Mouse (Mus musculus): ENCODE measurements around the gene Vmn1r48. TPM values are rescaled to one million over a fixed set of nuclear protein-coding genes. Genes with fewer than 3 reads are reported as not detected.
"Not testable (repeated sequence)": the region's sequence is repeated elsewhere in the genome, so short reads cannot be mapped to it uniquely, and the experiment has no call there.

Vmn1r48 gene
- polyA plus RNA-seq (2014; fragmentation: Nextera tagmentation; extraction: Ambion mirVana): not detected in 2 replicates

GRCm38 (mm10) chr6:90036741-90037140 lies at the start of gene Vmn1r48:
Vmn1r48 (minus strand) TSS chr6:90036841.
- H3K4me1 ChIP-seq (ENCODE audit: control insufficient read depth, insufficient read depth, low read length); H3K9me3 ChIP-seq (ENCODE audit: control insufficient read depth, low read length); H3K9ac ChIP-seq (replicated peaks; ENCODE audit: low read length); H3K27ac ChIP-seq (replicated peaks; ENCODE audit: low read depth, low read length); H3K36me3 ChIP-seq (ENCODE audit: control insufficient read depth, insufficient read depth, low read length); H3K27me3 ChIP-seq (ENCODE audit: control insufficient read depth, insufficient read depth, low read length); H3K4me3 ChIP-seq (replicated peaks; ENCODE audit: low read depth, low read length); ATAC-seq (ENCODE audit: low FRiP score, low TSS enrichment); H3K4me2 ChIP-seq (ENCODE audit: low read length); DNase-seq: not testable (repeated sequence)
- WGBS: no CpG with 5 or more reads among the region's 2 CpGs

GRCm38 (mm10) chr6:90078406-90078805 lies 41.8 kb upstream of the Vmn1r48 start, which contains the start of gene Vmn1r49:
Vmn1r49 (minus strand) TSS chr6:90078506.
- H3K27ac ChIP-seq (replicated peaks; ENCODE audit: low read depth, low read length): no peak within 1 kb of the TSS
- 81% methylated on average over 4 of the region's 4 CpGs for WGBS
- no peaks in the 10 kb centered on the region for H3K27me3 ChIP-seq (ENCODE audit: control insufficient read depth, insufficient read depth, low read length)
- no peak for ATAC-seq (ENCODE audit: low FRiP score, low TSS enrichment)
- H3K4me2 ChIP-seq (ENCODE audit: low read length): no peak within 1 kb of the TSS
- H3K4me3 ChIP-seq (replicated peaks; ENCODE audit: low read depth, low read length): no peak within 1 kb of the TSS
- H3K4me1 ChIP-seq (ENCODE audit: control insufficient read depth, insufficient read depth, low read length): no peaks in the 10 kb centered on the region
- no peak within 1 kb of the TSS for H3K9ac ChIP-seq (replicated peaks; ENCODE audit: low read length)
- H3K36me3 ChIP-seq (ENCODE audit: control insufficient read depth, insufficient read depth, low read length): no peaks in the 10 kb centered on the region
- no peak for DNase-seq
- no peaks in the 10 kb centered on the region for H3K9me3 ChIP-seq (ENCODE audit: control insufficient read depth, low read length)

- not testable (repeated sequence) for H3K4me1 ChIP-seq (ENCODE audit: control insufficient read depth, insufficient read depth, low read length); ATAC-seq (ENCODE audit: low FRiP score, low TSS enrichment); H3K9me3 ChIP-seq (ENCODE audit: control insufficient read depth, low read length); H3K36me3 ChIP-seq (ENCODE audit: control insufficient read depth, insufficient read depth, low read length); H3K27me3 ChIP-seq (ENCODE audit: control insufficient read depth, insufficient read depth, low read length); H3K4me2 ChIP-seq (ENCODE audit: low read length); H3K9ac ChIP-seq (replicated peaks; ENCODE audit: low read length); H3K4me3 ChIP-seq (replicated peaks; ENCODE audit: low read depth, low read length); DNase-seq; H3K27ac ChIP-seq (replicated peaks; ENCODE audit: low read depth, low read length)
- WGBS: 100% methylated on average over 1 of the region's 1 CpGs
These were observed 20.8 kb downstream of the Vmn1r48 start, which contains the start of gene Vmn1r47 for GRCm38 (mm10) chr6:90015847-90016246. Vmn1r47 (plus strand) TSS chr6:90016147.

GRCm38 (mm10) chr6:89985989-89986388 lies 50.7 kb downstream of the Vmn1r48 start:
- H3K9ac ChIP-seq (replicated peaks; ENCODE audit: low read length): no peak overlapping the region
- H3K36me3 ChIP-seq (ENCODE audit: control insufficient read depth, insufficient read depth, low read length): no peaks in the 10 kb centered on the region
- no peaks in the 10 kb centered on the region for H3K27me3 ChIP-seq (ENCODE audit: control insufficient read depth, insufficient read depth, low read length)
- DNase-seq: no peak
- no peak overlapping the region for H3K4me2 ChIP-seq (ENCODE audit: low read length)
- H3K27ac ChIP-seq (replicated peaks; ENCODE audit: low read depth, low read length): no peak overlapping the region
- no peak for ATAC-seq (ENCODE audit: low FRiP score, low TSS enrichment)
- H3K4me3 ChIP-seq (replicated peaks; ENCODE audit: low read depth, low read length): no peak overlapping the region
- 0 out of 2 replicates have a peak, but pooled peaks cover 6% of the 10 kb centered on the region for H3K9me3 ChIP-seq (ENCODE audit: control insufficient read depth, low read length)
- no peaks in the 10 kb centered on the region for H3K4me1 ChIP-seq (ENCODE audit: control insufficient read depth, insufficient read depth, low read length)
- 21% methylated on average over 1 of the region's 1 CpGs for WGBS

Other genes with a start within 250 kb of the Vmn1r48 start
- gene Vmn1r42, start 160.4 kb downstream of the Vmn1r48 start, polyA plus RNA-seq (2014; fragmentation: Nextera tagmentation; extraction: Ambion mirVana): not detected in 2 replicates
- not detected in 2 replicates for gene Vmn1r43, start 160.4 kb downstream of the Vmn1r48 start, polyA plus RNA-seq (2014; fragmentation: Nextera tagmentation; extraction: Ambion mirVana)
- gene Vmn1r44, start 153.2 kb downstream of the Vmn1r48 start, polyA plus RNA-seq (2014; fragmentation: Nextera tagmentation; extraction: Ambion mirVana): not detected in 2 replicates
- not detected in 2 replicates for gene Vmn1r45, start 96.2 kb downstream of the Vmn1r48 start, polyA plus RNA-seq (2014; fragmentation: Nextera tagmentation; extraction: Ambion mirVana)
- gene Vmn1r46, start 67.5 kb downstream of the Vmn1r48 start, polyA plus RNA-seq (2014; fragmentation: Nextera tagmentation; extraction: Ambion mirVana): not detected in 2 replicates
- gene Vmn1r47, start 20.7 kb downstream of the Vmn1r48 start, polyA plus RNA-seq (2014; fragmentation: Nextera tagmentation; extraction: Ambion mirVana): not detected in 2 replicates
- not detected in 2 replicates for gene Vmn1r49, start 41.7 kb upstream of the Vmn1r48 start, polyA plus RNA-seq (2014; fragmentation: Nextera tagmentation; extraction: Ambion mirVana)
- gene Vmn1r50, start 64.6 kb upstream of the Vmn1r48 start, polyA plus RNA-seq (2014; fragmentation: Nextera tagmentation; extraction: Ambion mirVana): not detected in 2 replicates
- gene Vmn1r51, start 85.8 kb upstream of the Vmn1r48 start, polyA plus RNA-seq (2014; fragmentation: Nextera tagmentation; extraction: Ambion mirVana): 0.07 TPM in 1 of 2 replicates, not detected in the other
- 0.09 TPM in 1 of 2 replicates, not detected in the other for gene Vmn1r52, start 138.0 kb upstream of the Vmn1r48 start, polyA plus RNA-seq (2014; fragmentation: Nextera tagmentation; extraction: Ambion mirVana)
- not detected in 2 replicates for gene V1ra8, start 166.0 kb upstream of the Vmn1r48 start, polyA plus RNA-seq (2014; fragmentation: Nextera tagmentation; extraction: Ambion mirVana)
- gene Vmn1r53, start 187.6 kb upstream of the Vmn1r48 start, polyA plus RNA-seq (2014; fragmentation: Nextera tagmentation; extraction: Ambion mirVana): not detected in 2 replicates
- gene Vmn1r54, start 209.5 kb upstream of the Vmn1r48 start, polyA plus RNA-seq (2014; fragmentation: Nextera tagmentation; extraction: Ambion mirVana): not detected in 2 replicates